Mouse (Mus musculus): ENCODE results near the gene Shisa3. TPM values are rescaled to one million over a fixed set of nuclear protein-coding genes. Genes with fewer than 3 reads are reported as not detected.

Gene Shisa3
- polyA plus RNA-seq, 1 experiment: 22.4 TPM

GRCm38 (mm10) chr5:67655696-67656519, 48.2 kb downstream of the Shisa3 start:
- TF ChIP-seq CTCF (IDR thresholded peaks at IDR 0.05; ENCODE audit: control insufficient read depth, insufficient read depth, insufficient replicate concordance, low read depth, low read length) (no peak), POLR2A (IDR thresholded peaks at IDR 0.05; ENCODE audit: control insufficient read depth, low read depth, low read length) (no peak)
- Histone ChIP-seq H3K36me3 (ENCODE audit: control insufficient read depth, insufficient read depth, low read length) (no peaks in the 10 kb centered on the region), H3K27ac (ENCODE audit: control insufficient read depth, insufficient read depth, low read depth, low read length) (no peak overlapping the region), H3K4me3 (ENCODE audit: control insufficient read depth, low read depth, low read length) (no peak overlapping the region), H3K4me1 (ENCODE audit: control insufficient read depth, insufficient read depth, low read length) (no peaks in the 10 kb centered on the region), H3K27me3 (ENCODE audit: control insufficient read depth, insufficient read depth, low read length) (no peaks in the 10 kb centered on the region)

DNA sequence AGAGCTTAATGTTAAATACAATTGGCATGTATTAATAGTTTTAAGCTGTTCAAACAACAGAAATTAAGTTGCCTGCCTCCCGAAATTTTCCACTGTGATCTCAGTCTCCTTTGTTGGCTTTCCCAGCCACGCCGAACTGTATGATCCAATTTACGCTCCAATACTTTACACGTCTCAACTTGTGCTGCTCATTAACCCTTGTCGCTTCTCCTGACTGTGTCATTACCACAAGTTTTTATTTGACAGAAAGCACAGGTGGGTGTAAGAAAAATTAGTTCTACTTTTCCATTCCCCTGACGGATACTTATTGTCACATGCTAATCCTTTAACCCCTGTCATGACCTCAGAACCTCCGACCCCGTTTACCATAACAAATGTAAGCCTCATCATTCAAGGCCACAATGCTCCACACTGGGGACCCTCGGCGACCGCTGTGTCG, 49.2 kb downstream of the Shisa3 start:
- no peaks in the 10 kb centered on the region for H3K27me3 ChIP-seq (ENCODE audit: control insufficient read depth, insufficient read depth, low read length)
- H3K36me3 ChIP-seq (ENCODE audit: control insufficient read depth, insufficient read depth, low read length): no peaks in the 10 kb centered on the region
- no peaks in the 10 kb centered on the region for H3K4me1 ChIP-seq (ENCODE audit: control insufficient read depth, insufficient read depth, low read length)
- H3K4me3 ChIP-seq (ENCODE audit: control insufficient read depth, low read depth, low read length): no peak overlapping the region
- TF ChIP-seq CTCF (IDR thresholded peaks at IDR 0.05; ENCODE audit: control insufficient read depth, insufficient read depth, insufficient replicate concordance, low read depth, low read length) (no peak), POLR2A (IDR thresholded peaks at IDR 0.05; ENCODE audit: control insufficient read depth, low read depth, low read length) (no peak)
- no peak overlapping the region for H3K27ac ChIP-seq (ENCODE audit: control insufficient read depth, insufficient read depth, low read depth, low read length)

- no peak overlapping the region for H3K4me3 ChIP-seq (ENCODE audit: control insufficient read depth, low read depth, low read length)
- TF ChIP-seq CTCF (IDR thresholded peaks at IDR 0.05; ENCODE audit: control insufficient read depth, insufficient read depth, insufficient replicate concordance, low read depth, low read length) (no peak), POLR2A (IDR thresholded peaks at IDR 0.05; ENCODE audit: control insufficient read depth, low read depth, low read length) (no peak)
- H3K27me3 ChIP-seq (ENCODE audit: control insufficient read depth, insufficient read depth, low read length): no peaks in the 10 kb centered on the region
- H3K36me3 ChIP-seq (ENCODE audit: control insufficient read depth, insufficient read depth, low read length): no peaks in the 10 kb centered on the region
- no peaks in the 10 kb centered on the region for H3K4me1 ChIP-seq (ENCODE audit: control insufficient read depth, insufficient read depth, low read length)
- H3K27ac ChIP-seq (ENCODE audit: control insufficient read depth, insufficient read depth, low read depth, low read length): no peak overlapping the region
These were observed 52.2 kb downstream of the Shisa3 start for GRCm38 (mm10) chr5:67659864-67660263.

GRCm38 (mm10) chr5:67662715-67663114, 55.0 kb downstream of the Shisa3 start:
- Histone ChIP-seq H3K4me1 (ENCODE audit: control insufficient read depth, insufficient read depth, low read length) (peaks cover 2% of the 10 kb centered on the region), H3K4me3 (ENCODE audit: control insufficient read depth, low read depth, low read length) (no peak overlapping the region), H3K27ac (ENCODE audit: control insufficient read depth, insufficient read depth, low read depth, low read length) (no peak overlapping the region), H3K27me3 (ENCODE audit: control insufficient read depth, insufficient read depth, low read length) (no peaks in the 10 kb centered on the region), H3K36me3 (ENCODE audit: control insufficient read depth, insufficient read depth, low read length) (no peaks in the 10 kb centered on the region)
- no peak for TF ChIP-seq POLR2A (IDR thresholded peaks at IDR 0.05; ENCODE audit: control insufficient read depth, low read depth, low read length)
- no peak for TF ChIP-seq CTCF (IDR thresholded peaks at IDR 0.05; ENCODE audit: control insufficient read depth, insufficient read depth, insufficient replicate concordance, low read depth, low read length)

- Histone ChIP-seq H3K4me1 (ENCODE audit: control insufficient read depth, insufficient read depth, low read length) (peaks cover 2% of the 10 kb centered on the region), H3K36me3 (ENCODE audit: control insufficient read depth, insufficient read depth, low read length) (no peaks in the 10 kb centered on the region), H3K27me3 (ENCODE audit: control insufficient read depth, insufficient read depth, low read length) (no peaks in the 10 kb centered on the region), H3K4me3 (ENCODE audit: control insufficient read depth, low read depth, low read length) (no peak overlapping the region), H3K27ac (ENCODE audit: control insufficient read depth, insufficient read depth, low read depth, low read length) (no peak overlapping the region)
- TF ChIP-seq CTCF (IDR thresholded peaks at IDR 0.05; ENCODE audit: control insufficient read depth, insufficient read depth, insufficient replicate concordance, low read depth, low read length): no peak
- no peak for TF ChIP-seq POLR2A (IDR thresholded peaks at IDR 0.05; ENCODE audit: control insufficient read depth, low read depth, low read length)
These were observed 61.8 kb downstream of the Shisa3 start for GRCm38 (mm10) chr5:67669436-67669896.

DNA sequence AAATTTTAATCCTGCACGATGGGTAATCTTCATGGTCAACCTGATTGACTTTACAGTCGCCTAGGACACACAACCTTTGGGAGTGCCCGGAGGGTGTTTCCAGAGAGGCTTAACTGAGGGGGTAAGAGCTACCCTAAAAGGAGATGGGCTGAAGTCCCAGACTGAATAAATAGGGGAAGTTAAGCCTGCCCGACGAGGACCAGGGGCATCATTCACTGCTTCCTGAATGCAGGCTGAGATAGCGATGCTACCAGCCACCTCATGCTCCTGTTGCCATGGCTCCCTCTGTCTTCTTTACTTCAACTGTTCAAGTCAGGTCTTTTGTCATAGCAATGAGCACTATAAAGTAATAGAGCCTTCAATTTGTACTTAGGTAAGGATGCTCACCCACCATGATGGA, 62.5 kb downstream of the Shisa3 start:
- H3K36me3 ChIP-seq (ENCODE audit: control insufficient read depth, insufficient read depth, low read length): no peaks in the 10 kb centered on the region
- no peaks in the 10 kb centered on the region for H3K27me3 ChIP-seq (ENCODE audit: control insufficient read depth, insufficient read depth, low read length)
- H3K4me1 ChIP-seq (ENCODE audit: control insufficient read depth, insufficient read depth, low read length): peaks cover 2% of the 10 kb centered on the region
- no peak overlapping the region for H3K27ac ChIP-seq (ENCODE audit: control insufficient read depth, insufficient read depth, low read depth, low read length)
- TF ChIP-seq CTCF (IDR thresholded peaks at IDR 0.05; ENCODE audit: control insufficient read depth, insufficient read depth, insufficient replicate concordance, low read depth, low read length) (no peak), POLR2A (IDR thresholded peaks at IDR 0.05; ENCODE audit: control insufficient read depth, low read depth, low read length) (no peak)
- no peak overlapping the region for H3K4me3 ChIP-seq (ENCODE audit: control insufficient read depth, low read depth, low read length)

- no peak overlapping the region for H3K27ac ChIP-seq (ENCODE audit: control insufficient read depth, insufficient read depth, low read depth, low read length)
- H3K4me1 ChIP-seq (ENCODE audit: control insufficient read depth, insufficient read depth, low read length): no peaks in the 10 kb centered on the region
- H3K4me3 ChIP-seq (ENCODE audit: control insufficient read depth, low read depth, low read length): no peak overlapping the region
- TF ChIP-seq POLR2A (IDR thresholded peaks at IDR 0.05; ENCODE audit: control insufficient read depth, low read depth, low read length) (no peak), CTCF (IDR thresholded peaks at IDR 0.05; ENCODE audit: control insufficient read depth, insufficient read depth, insufficient replicate concordance, low read depth, low read length) (no peak)
- no peaks in the 10 kb centered on the region for H3K27me3 ChIP-seq (ENCODE audit: control insufficient read depth, insufficient read depth, low read length)
- H3K36me3 ChIP-seq (ENCODE audit: control insufficient read depth, insufficient read depth, low read length): no peaks in the 10 kb centered on the region
These were observed 65.3 kb downstream of the Shisa3 start for GRCm38 (mm10) chr5:67673008-67673407.

Other genes starting within 250 kb of the Shisa3 start
- 5.7 and 7.3 TPM in 2 replicates for gene Bend4, start 179.6 kb upstream of the Shisa3 start, polyA plus RNA-seq (2012; rRNA removed)
- gene Atp8a1, start 239.6 kb downstream of the Shisa3 start, polyA plus RNA-seq (2012; rRNA removed): 2.4 and 2.5 TPM in 2 replicates